Mouse (Mus musculus) adipose tissue, adult 10 weeks (tissue): Measurements from ENCODE around the gene Atp1a2. TPM values are rescaled to one million over a fixed set of nuclear protein-coding genes. Genes with fewer than 3 reads are reported as not detected.

Source experiments
- polyA plus RNA-seq: library from polyadenylated mRNA; stranded (reverse); fragments of 350-450 nt; fragmentation: Illumina TruSeq; extraction: RNeasy Lipid Tissue Mini Kit (QIAGEN cat#74804); gene quantifications from one replicate; pipeline ENCODE4 v1.2.3, GENCODE M21; 2014; ENCODE audit warnings: low read depth, low replicate concordance

Gene Atp1a2
- polyA plus RNA-seq = 153 TPM

GRCm38 (mm10) chr1:172297611-172298537 lies at the start of gene Atp1a2:
Gene Atp1a2, minus strand, starts transcription at chr1:172298064.

GRCm38 (mm10) chr1:172340729-172341321 lies 43.0 kb upstream of the Atp1a2 start, which contains the start of gene Kcnj10:
Gene Kcnj10, plus strand, starts transcription at chr1:172341210.

GRCm38 (mm10) chr1:172329131-172329530 lies 31.3 kb upstream of the Atp1a2 start, which contains the start of gene Kcnj9:
Gene Kcnj9, minus strand, starts transcription at chr1:172329318.

GRCm38 (mm10) chr1:172261477-172262078 lies 36.3 kb downstream of the Atp1a2 start, which contains the start of gene Igsf8:
Gene Igsf8, plus strand, starts transcription at chr1:172261641.

GRCm38 (mm10) chr1:172258314-172258713 lies 39.5 kb downstream of the Atp1a2 start, which contains the start of gene Atp1a4:
Gene Atp1a4, minus strand, starts transcription at chr1:172258414.

Other genes with a start within 250 kb of the Atp1a2 start
- gene Nhlh1, start 240.5 kb downstream of the Atp1a2 start, polyA plus RNA-seq = not detected
- 188 TPM for gene Copa, start 215.5 kb downstream of the Atp1a2 start, polyA plus RNA-seq
- 134 TPM for gene Ncstn, start 215.3 kb downstream of the Atp1a2 start, polyA plus RNA-seq
- 124 TPM for gene Pex19, start 171.3 kb downstream of the Atp1a2 start, polyA plus RNA-seq
- 109 TPM for gene Dcaf8, start 150.0 kb downstream of the Atp1a2 start, polyA plus RNA-seq
- 156 TPM for gene Pea15a, start 91.3 kb downstream of the Atp1a2 start, polyA plus RNA-seq
- 1.7 TPM for gene Casq1, start 78.2 kb downstream of the Atp1a2 start, polyA plus RNA-seq
- 7.1 TPM for gene Atp1a4, start 39.6 kb downstream of the Atp1a2 start, polyA plus RNA-seq
- gene Igsf8, start 36.4 kb downstream of the Atp1a2 start, polyA plus RNA-seq = 34.2 TPM
- 1.3 TPM for gene Kcnj9, start 31.3 kb upstream of the Atp1a2 start, polyA plus RNA-seq
- gene Kcnj10, start 43.1 kb upstream of the Atp1a2 start, polyA plus RNA-seq = 0.19 TPM
- 7.4 TPM for gene Pigm, start 78.5 kb upstream of the Atp1a2 start, polyA plus RNA-seq
- 11.2 TPM for gene Slamf9, start 177.3 kb upstream of the Atp1a2 start, polyA plus RNA-seq
- 13.9 TPM for gene Igsf9, start 183.7 kb upstream of the Atp1a2 start, polyA plus RNA-seq
- 261 TPM for gene Tagln2, start 202.0 kb upstream of the Atp1a2 start, polyA plus RNA-seq
- gene Cfap45, start 222.7 kb upstream of the Atp1a2 start, polyA plus RNA-seq = 6.8 TPM